Mouse (Mus musculus) granulocyte monocyte progenitor cell, adult 5-6 weeks (primary cell): ENCODE results near the gene Nras. TPM values are rescaled to one million over a fixed set of nuclear protein-coding genes. Genes with fewer than 3 reads are reported as not detected.

Experiments used
- ATAC-seq: replicated peaks from 2 replicates; pipeline ENCODE4 v1.8.0; 2016; ENCODE audit warnings: mild to moderate bottlenecking, moderate TSS enrichment, inconsistent platforms; ENCODE audit not compliant: poor library complexity, severe bottlenecking
- total RNA-seq, 2 experiments: library from RNA; stranded (forward) in 1 of 2; stranded (reverse) in 1 of 2; fragments of 200-712, 200-1000 nt in 1 of 2; fragments of >200 nt in 1 of 2; fragmentation: Nextera tagmentation in 1 of 2; gene quantifications; 2 replicates each; pipeline ENCODE4 v1.2.3; 2014 to 2017

Gene Nras
- total RNA-seq (2014; fragmentation: Nextera tagmentation) (55.9 and 90.5 TPM in 2 replicates), total RNA-seq (2017) (69.0 and 97.7 TPM in 2 replicates)

DNA sequence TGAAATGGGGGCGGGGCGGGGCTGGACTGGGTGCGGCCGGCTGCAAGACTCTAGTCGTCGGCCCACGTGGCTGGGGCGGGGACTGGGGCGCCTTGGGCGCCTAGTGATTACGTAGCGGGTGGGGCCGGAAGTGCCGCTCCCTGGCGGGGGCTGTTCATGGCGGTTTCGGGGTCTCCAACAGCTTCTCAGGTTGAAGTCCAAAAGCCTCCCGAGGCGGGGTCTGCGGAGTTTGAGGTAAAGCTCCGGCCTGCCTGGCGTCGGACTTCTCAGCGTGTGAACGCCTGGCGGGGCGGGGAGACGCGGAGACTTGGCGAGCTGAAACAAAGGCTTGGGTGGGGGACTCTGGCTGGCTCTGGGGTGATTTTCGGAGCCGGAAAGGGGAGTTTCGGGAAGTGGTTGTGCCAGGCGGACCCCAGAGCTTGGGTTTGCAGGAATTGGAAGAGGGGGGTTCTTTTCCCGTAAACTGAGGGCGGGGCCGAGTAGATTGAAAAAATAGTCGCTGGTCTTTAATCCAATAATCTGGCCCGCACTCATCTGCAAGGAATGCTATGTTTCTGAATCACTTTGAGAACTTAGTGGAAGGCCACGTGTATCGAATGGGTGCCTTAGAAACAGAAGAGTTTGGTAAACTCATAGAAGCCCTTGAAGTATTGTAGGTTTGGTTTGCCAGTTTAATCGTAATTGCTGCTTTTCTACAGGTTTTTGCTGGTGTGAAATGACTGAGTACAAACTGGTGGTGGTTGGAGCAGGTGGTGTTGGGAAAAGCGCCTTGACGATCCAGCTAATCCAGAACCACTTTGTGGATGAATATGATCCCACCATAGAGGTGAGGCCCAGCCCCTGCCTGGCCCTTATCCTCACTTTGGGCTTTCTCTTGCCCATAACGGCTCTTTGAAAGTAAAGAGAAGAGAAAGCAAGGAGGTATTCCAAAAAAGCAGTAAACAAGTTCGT lies at the start of gene Nras:
Gene Nras (plus strand): TSS at position 79 of the 951 bp plus-strand sequence.
- ATAC-seq = peak; percentile 99

DNA sequence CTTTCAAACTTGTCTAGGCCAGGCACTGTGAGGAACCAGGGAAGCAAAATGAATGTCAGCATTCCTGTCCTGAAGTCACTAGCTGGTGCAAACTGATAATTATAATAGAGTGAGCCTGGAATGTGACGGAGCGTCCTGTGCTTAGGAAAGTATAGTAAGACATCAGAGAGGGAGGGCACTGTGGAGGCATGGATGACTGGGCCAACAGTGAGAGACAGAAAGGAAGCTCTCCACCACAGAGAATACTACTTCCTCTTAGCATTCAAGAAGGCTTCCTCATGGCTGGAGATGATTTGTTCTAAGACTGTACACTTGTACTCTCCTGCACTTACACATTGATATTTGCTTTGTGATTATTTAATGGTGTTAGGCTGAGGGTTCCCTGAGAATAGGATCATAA lies 40.7 kb upstream of the Nras start:
- peak; percentile 50 for ATAC-seq

DNA sequence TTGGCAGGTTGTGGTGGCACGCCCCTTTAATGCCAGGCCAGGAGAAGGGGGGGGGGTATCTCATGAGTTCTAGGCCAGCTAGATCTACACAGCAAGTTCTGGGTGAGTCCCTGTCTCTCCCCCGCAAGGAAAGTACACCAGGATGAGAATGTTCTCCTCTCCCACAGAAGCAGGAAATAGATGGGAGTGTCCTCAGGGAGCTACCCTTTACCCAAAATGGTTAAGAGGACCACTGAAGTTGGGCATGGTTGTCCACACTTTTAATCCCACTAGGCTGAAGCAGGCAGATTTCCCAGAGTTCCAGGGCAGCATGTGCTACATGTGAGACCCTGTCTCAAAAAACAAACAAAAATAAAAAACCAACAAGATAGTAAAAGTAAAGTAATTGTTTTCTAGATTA lies 38.6 kb upstream of the Nras start:
- no peak for ATAC-seq

DNA sequence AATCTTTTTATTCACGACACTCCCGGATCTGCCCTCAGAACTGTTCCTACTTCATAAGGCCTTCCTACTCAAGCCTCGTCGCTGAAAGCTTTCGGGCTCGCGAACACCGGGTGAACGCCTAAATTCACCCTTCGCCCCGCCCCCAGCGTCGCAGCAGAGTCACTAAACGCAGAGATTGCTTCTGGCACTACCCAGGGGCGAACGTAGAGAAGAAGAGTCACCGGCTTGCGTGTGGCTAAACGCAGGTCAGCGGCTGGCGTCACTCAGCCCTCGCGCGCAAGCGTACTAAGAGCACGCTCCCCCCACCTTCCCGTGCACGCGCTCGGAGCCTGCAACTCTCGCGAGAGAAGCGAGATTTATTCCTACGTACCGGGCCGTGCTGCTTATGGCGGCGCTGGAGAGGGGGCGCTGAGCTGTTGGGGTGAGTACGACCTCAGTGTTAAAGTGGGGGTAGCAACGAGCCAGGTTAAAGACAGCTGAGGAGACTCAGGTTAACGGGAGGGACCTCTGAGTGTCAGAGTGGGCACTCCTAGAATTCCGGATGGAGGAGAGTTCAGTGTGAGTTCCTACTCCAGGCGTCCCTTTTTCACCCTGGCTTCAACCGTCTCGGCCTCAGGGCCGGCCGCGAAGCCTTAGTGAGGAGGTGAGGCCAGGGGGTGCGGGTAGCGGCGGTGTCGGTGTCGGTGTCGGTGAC lies 37.7 kb upstream of the Nras start, which contains the start of gene Csde1:
Gene Csde1 (plus strand): TSS at position 178 of the 694 bp plus-strand sequence.
- peak; percentile 78 for ATAC-seq

DNA sequence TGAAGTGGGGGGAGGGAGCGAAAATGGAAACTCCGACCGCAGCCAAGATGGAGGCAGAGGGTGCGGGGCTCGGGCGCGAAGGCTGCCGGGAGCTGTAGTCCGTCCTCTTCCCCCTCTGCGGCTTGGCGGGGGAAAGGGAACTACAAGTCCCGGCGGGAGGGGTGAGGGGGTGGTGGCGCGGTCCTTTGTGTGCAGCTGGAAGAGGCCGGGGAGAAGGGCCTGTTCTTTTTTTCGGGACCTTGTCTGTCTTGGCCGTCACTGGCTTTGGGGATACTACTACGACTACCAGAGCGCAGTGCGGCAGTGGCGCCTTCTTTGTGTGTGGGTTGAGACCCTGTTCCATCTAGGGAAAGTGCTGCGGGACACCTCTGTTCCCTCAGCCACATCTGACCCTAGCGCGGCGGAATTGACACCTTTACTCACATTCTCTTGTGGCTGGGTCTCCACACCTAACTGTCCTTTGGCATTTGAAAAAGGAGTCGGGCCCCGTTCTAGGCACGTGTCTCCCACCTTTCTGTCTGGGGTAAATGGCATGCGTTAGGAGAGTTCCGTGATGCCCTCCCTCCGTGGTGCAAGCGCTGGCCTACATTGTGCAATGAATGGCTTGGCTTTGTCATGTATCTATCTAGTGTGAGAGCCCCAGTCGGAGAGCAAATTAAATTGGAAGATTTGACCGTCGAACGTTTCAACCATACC lies 37.0 kb upstream of the Nras start:
- peak; percentile 69 for ATAC-seq

DNA sequence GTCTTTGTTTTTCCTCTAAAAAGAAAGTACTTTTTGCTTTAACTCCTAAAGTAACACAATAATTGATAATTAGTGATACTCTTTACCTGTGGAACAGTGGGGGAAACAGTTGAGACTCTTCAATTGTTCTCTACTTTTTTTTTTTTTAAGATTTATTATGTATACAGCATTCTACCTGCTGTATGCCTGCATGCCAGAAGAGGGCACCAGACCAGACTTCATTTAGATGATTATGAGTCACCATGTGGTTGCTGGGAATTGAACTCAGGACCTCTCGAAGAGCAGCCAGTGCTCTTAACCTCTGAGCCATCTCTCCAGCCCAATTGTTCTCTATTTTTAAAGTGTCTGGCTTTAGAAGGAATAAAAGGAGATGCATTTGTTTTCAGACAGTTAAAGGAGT lies 31.9 kb upstream of the Nras start:
- ATAC-seq = 0 out of 2 replicates have a peak, but pooled peaks have one; percentile 33

GRCm38 (mm10) chr3:103040285-103040684 lies 17.8 kb upstream of the Nras start:
- ATAC-seq = no peak

DNA sequence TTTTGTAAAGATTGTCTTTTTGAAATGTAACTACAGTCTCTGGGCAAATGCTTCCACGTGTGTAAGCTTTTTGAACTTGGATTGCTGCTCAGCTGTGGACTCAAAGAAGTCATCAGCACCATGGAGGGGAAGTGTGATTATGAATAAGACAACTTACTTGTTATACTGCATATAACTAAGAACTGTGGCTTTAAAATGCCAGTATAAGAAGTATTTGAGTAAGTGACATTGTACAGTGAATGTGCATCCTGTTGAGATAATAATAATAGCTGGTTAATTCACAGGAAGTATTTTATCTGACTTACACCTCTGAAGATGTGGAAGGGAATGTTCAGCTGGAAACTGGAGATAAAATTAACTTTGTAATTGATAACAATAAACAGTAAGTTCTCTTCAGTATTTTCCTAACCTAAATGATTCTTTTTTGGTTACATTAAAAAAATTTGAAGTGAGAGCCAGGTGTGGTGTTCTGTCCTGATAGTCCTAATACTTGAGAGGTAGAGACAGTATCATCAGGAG lies 17.2 kb upstream of the Nras start:
- ATAC-seq = no peak

DNA sequence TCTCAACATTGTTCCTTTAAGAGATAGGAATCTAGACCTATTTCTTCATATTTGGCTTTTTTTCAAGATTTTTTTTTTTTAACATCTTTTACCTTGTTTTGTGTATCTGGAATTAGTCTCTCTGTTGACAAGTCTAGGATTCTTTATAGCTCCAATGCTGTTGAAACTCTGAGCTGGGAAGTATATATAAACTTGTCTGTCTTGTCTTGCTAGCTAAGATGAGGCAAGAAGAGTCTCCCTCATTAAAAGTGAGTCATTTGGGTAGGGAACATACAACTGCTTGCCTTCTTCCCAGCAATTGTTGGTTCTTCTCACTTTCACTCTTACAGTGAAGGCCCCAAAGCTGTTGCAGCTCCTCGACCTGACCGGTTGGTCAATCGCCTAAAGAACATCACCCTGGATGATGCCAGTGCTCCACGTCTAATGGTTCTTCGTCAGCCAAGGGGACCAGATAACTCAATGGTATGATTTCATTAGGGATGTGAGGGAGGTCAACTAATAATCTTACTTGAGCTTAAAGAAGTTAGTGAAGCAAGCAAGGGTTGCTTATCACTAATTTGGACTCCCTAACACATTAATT lies 2.0 kb upstream of the Nras start:
- ATAC-seq = no peak

- ATAC-seq = peak; percentile 10
These were observed 333 bp upstream of the Nras start for GRCm38 (mm10) chr3:103057752-103058151.

- ATAC-seq = no peak
These were observed 8.8 kb downstream of the Nras start for GRCm38 (mm10) chr3:103066927-103067326.

- no peak for ATAC-seq
These were observed 10.9 kb downstream of the Nras start for GRCm38 (mm10) chr3:103068971-103069370.

DNA sequence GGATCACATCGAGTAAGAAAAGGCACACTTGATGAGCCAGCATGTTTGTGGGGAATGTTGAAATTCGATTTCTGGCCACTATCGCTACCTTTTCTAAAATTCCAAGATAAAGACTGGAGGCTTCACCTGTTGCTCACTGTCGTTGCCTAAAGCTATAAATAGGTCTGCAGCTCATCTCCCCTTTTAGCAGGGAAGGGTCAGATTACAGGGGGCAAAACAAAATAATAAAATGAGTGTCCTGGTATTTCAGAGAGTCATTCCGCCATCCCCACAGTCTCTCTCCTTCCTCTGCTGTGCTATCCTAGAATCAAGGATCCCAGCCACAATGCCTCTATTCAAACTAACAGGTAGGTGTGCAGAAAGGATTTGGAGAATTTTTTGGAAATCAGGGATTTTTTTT lies 15.7 kb downstream of the Nras start, which contains the start of gene Ampd1:
Gene Ampd1 (plus strand): TSS at position 244 of the 400 bp plus-strand sequence.
- ATAC-seq = no peak

- ATAC-seq = no peak
These were observed 17.8 kb downstream of the Nras start for GRCm38 (mm10) chr3:103075871-103076270.

DNA sequence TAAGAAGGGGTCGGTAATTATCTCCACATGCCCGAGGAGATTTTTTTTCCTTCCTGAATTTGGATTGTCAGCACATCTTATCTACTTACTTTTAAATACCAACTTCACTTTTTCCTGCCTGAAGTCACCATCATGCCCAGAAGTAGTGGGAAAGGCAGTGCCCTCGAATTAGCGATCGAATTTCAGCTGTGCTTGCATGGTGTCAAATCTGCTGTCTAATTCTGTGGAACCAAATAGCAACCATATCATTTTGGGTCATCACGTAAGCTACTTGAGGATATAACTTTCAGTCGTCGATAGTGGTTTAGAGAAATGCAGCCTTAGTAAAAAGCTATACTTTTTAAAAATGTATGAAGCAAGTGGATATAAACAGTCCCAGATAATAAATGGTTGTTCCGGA lies 18.4 kb downstream of the Nras start:
- ATAC-seq = no peak

DNA sequence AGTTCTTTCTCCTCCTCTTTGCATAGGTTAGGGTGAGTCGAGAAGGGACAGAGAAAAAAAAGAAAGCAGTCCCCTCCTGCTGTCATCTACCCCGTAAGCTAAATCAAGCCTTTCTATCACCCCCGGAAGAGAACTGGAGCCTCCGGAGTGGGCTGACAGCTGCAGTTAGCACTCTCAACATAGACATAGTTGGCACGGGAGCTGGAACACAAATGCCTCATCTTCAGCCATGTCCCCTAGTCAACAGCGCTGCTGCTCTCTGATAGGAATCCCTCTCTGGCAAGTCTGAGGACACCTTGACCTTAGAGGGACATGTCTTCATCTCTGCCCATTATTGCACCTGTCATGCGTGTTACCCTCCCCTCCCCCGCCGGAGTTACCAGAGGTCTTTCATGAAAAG lies 21.2 kb downstream of the Nras start:
- no peak for ATAC-seq

- no peak for ATAC-seq
These were observed 23.0 kb downstream of the Nras start for GRCm38 (mm10) chr3:103081051-103081450.

DNA sequence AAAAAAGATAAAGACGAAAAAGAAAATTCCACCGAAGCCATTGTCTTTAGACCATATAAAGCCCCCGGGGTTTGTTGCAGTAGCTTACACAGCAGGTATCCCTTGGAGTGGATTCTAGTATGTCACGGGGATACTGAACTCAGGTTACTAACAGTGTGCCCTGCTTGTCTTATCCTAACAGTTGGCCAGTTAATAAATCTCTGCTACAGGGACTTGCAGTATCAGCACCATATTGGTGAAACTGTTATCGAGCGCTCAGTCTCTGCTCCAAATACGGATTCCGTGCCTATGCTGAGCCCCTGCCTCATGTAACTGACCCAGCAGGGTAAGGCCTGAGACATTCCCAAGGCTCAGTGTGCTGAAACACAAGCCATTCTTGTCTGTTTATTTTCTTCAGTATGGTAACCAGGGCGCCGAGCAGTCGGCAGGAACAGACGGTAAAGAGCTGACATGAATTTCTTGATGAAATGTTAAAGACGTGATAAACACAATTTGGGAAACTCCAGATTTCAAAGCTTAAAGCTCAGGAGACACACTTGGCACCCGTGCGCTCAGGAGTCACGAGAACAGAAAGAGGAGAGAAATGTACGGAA lies 23.9 kb downstream of the Nras start:
- no peak for ATAC-seq

DNA sequence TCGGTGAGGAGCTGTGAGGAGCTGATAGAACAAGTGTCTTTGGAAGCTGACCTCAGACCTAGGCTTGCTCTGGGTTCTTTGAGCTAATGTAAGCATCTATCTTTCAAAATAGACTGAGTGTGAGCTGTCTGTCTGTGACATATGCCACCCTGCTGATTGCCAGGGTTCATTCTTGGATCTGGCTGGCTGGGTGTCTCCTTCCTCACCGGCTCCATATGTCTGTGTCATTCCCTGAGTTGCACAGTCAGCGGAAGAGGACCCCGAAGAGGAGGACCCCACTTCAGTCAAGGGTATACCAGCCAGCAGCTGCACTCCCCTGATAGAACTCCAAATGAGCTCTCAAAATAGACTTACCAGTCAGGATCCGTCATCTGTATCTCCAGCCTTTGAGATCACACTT lies 24.7 kb downstream of the Nras start:
- no peak for ATAC-seq

DNA sequence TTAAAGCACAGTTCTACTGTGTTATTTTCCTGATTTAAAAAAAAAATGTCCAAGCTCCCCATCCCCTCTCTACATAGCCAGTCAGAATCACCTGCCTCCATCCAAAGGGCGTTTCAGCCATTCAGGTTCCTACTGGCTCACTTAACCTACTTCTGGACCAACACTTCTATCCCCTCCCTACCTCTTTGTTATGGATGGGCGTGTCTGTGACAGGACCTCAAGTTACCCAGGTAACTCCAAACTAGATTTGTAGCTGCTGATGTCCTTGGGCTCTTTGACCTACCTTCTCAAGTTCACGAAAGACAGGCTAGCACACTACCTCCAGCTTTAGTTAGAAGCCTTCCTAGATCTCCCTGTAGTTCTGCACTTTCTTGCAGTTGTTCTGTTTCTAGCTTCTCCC lies 27.9 kb downstream of the Nras start:
- ATAC-seq = no peak
